Mouse (Mus musculus) liver, postnatal 0 days (tissue): Measurements from ENCODE around the gene Siae.

Experiments used
- CTCF ChIP-seq: sonication (generic); IDR thresholded peaks from 2 replicates; pipeline ENCODE4 v1.5.1; 2016; ENCODE audit warnings: antibody characterized with exemption, low read depth
- EP300 ChIP-seq: IDR thresholded peaks from 2 replicates; pipeline ENCODE4 v1.6.1; 2016; ENCODE audit warnings: antibody characterized with exemption, low read depth, mild to moderate bottlenecking

DNA sequence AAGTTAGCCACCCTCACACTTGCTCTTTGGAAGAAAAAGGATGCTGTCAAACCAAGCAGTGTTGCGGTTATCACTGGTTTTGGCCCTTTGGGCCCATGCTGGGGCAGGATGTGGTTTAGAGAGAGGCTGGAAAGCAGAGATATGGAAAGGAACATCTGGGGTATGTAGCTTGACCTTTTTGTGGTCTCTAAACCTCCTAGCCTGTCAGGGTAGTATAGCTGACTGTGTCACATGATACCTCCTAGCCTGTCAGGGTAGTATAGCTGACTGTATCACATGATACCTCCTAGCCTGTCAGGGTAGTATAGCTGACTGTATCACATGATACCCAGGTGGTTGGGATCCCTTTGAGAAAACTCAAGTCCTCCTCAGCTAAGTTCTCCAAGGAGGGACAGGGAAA, 1.2 kb upstream of the Siae start:
- TF ChIP-seq CTCF (no peak), EP300 (peak; percentile 75)
